Mouse (Mus musculus) MEL (cell line): ENCODE results near the gene Btn2a2. TPM values are rescaled to one million over a fixed set of nuclear protein-coding genes. Genes with fewer than 3 reads are reported as not detected.

Experiments
- DNase-seq: peaks from one replicate; pipeline ENCODE4 v3.0.0; 2011; ENCODE audit warnings: low read depth, low spot score
- H3K27ac ChIP-seq: 2 replicates; pipeline ENCODE4 v1.5.1; 2012; ENCODE audit warnings: low read depth, mild to moderate bottlenecking, control low read depth, low read length, moderate library complexity; ENCODE audit not compliant: control insufficient read depth
- H3K27me3 ChIP-seq, 2 experiments: fragments of 150-350 bp in 1 of 2; sonication (generic) in 1 of 2; 2 replicates each; pipeline ENCODE4 v1.6.1; 2012; ENCODE audit warnings: low read length in 2 of 2, mild to moderate bottlenecking in 2 of 2, improper control_type of control experiment in 1 of 2, moderate library complexity in 1 of 2; ENCODE audit not compliant: insufficient read depth in 2 of 2, control insufficient read depth in 1 of 2
- H3K36me3 ChIP-seq, 2 experiments: 2 replicates each; pipeline ENCODE4 v1.6.1; 2012 to 2014; ENCODE audit warnings: low read length in 2 of 2, improper control_type of control experiment in 1 of 2, inconsistent platforms in 1 of 2, mild to moderate bottlenecking in 1 of 2; ENCODE audit not compliant: insufficient read depth in 2 of 2, control insufficient read depth in 1 of 2
- H3K4me1 ChIP-seq, 2 experiments: fragments of 150-350 bp in 1 of 2; sonication (generic) in 1 of 2; 2 replicates each; pipeline ENCODE4 v1.6.1; 2012; ENCODE audit warnings: low read length in 2 of 2, improper control_type of control experiment in 1 of 2, mild to moderate bottlenecking in 1 of 2; ENCODE audit not compliant: insufficient read depth in 2 of 2, control insufficient read depth in 1 of 2
- H3K4me3 ChIP-seq, 2 experiments: fragments of 150-350 bp in 1 of 2; sonication (generic) in 1 of 2; 2 replicates each; pipeline ENCODE4 v1.5.1; 2012; ENCODE audit warnings: low read depth in 2 of 2, low read length in 2 of 2, mild to moderate bottlenecking in 2 of 2, moderate library complexity in 2 of 2, control low read depth in 1 of 2, improper control_type of control experiment in 1 of 2; ENCODE audit not compliant: control insufficient read depth in 1 of 2, insufficient read depth in 1 of 2
- H3K79me2 ChIP-seq: 2 replicates; pipeline ENCODE4 v1.6.1; 2012; ENCODE audit warnings: mild to moderate bottlenecking, low read length, moderate library complexity; ENCODE audit not compliant: control insufficient read depth, poor library complexity, insufficient read depth
- H3K9ac ChIP-seq: 2 replicates; pipeline ENCODE4 v1.6.1; 2012; ENCODE audit warnings: low read depth, mild to moderate bottlenecking, control low read depth, low read length, moderate library complexity; ENCODE audit not compliant: control insufficient read depth, poor library complexity, severe bottlenecking
- H3K9me3 ChIP-seq: fragments of 150-350 bp; sonication (generic); replicated peaks from 2 replicates; pipeline ENCODE4 v1.6.1; 2012; ENCODE audit warnings: mild to moderate bottlenecking, low read length, improper control_type of control experiment, moderate library complexity; ENCODE audit not compliant: insufficient read depth
- CHD1 ChIP-seq: IDR thresholded peaks from 2 replicates; pipeline ENCODE4 v1.6.1; 2012; ENCODE audit warnings: low read depth, mild to moderate bottlenecking, inconsistent platforms, low read length, improper control_type of control experiment
- GABPA ChIP-seq: IDR thresholded peaks from 2 replicates; pipeline ENCODE4 v1.6.1; 2012; ENCODE audit warnings: low read depth, mild to moderate bottlenecking, inconsistent platforms, low read length, improper control_type of control experiment, moderate library complexity
- GATA1 ChIP-seq: IDR thresholded peaks from 2 replicates; pipeline ENCODE4 v1.6.1; 2011; ENCODE audit warnings: low read depth, low read length, improper control_type of control experiment
- HCFC1 ChIP-seq: IDR thresholded peaks from 2 replicates; pipeline ENCODE4 v1.6.1; 2012; ENCODE audit warnings: low read depth, mild to moderate bottlenecking, inconsistent platforms, low read length, improper control_type of control experiment, moderate library complexity
- JUND ChIP-seq: IDR thresholded peaks from 2 replicates; pipeline ENCODE4 v1.6.1; 2011; ENCODE audit warnings: low read depth, mild to moderate bottlenecking, improper control_type of control experiment, low read length
- MAFK ChIP-seq: IDR thresholded peaks from 2 replicates; pipeline ENCODE4 v1.6.1; 2011; ENCODE audit warnings: low read depth, mild to moderate bottlenecking, low read length, improper control_type of control experiment, borderline replicate concordance
- MAX ChIP-seq: IDR thresholded peaks from 2 replicates; pipeline ENCODE4 v1.6.1; 2011; ENCODE audit warnings: low read length, improper control_type of control experiment
- MAZ ChIP-seq: IDR thresholded peaks from 2 replicates; pipeline ENCODE4 v1.6.1; 2012; ENCODE audit warnings: low read depth, mild to moderate bottlenecking, inconsistent platforms, low read length, improper control_type of control experiment
- MEF2A ChIP-seq: IDR thresholded peaks from 2 replicates; pipeline ENCODE4 v1.6.1; 2014; ENCODE audit warnings: low read depth, mild to moderate bottlenecking, inconsistent platforms, low read length, improper control_type of control experiment; ENCODE audit not compliant: poor library complexity, insufficient replicate concordance, severe bottlenecking; ENCODE audit errors: extremely low read depth
- MYC ChIP-seq: IDR thresholded peaks from 2 replicates; pipeline ENCODE4 v1.6.1; 2011; ENCODE audit warnings: low read depth, mild to moderate bottlenecking, low read length, improper control_type of control experiment, moderate library complexity
- NRF1 ChIP-seq: IDR thresholded peaks from 2 replicates; pipeline ENCODE4 v1.6.1; 2014; ENCODE audit warnings: low read depth, mild to moderate bottlenecking, inconsistent platforms, low read length, improper control_type of control experiment, moderate library complexity; ENCODE audit not compliant: poor library complexity, insufficient read depth, severe bottlenecking
- RCOR1 ChIP-seq: IDR thresholded peaks from 2 replicates; pipeline ENCODE4 v1.6.1; 2012; ENCODE audit warnings: low read depth, mild to moderate bottlenecking, inconsistent platforms, low read length, improper control_type of control experiment
- TAL1 ChIP-seq: IDR thresholded peaks from 2 replicates; pipeline ENCODE4 v1.6.1; 2012; ENCODE audit warnings: mild to moderate bottlenecking, inconsistent platforms, low read length, moderate library complexity, mixed read lengths
- TBP ChIP-seq: IDR thresholded peaks from 2 replicates; pipeline ENCODE4 v1.8.0; 2011; ENCODE audit warnings: low read depth, low read length, improper control_type of control experiment
- UBTF ChIP-seq: IDR thresholded peaks from 2 replicates; pipeline ENCODE4 v1.6.1; 2012; ENCODE audit warnings: low read depth, mild to moderate bottlenecking, inconsistent platforms, low read length, improper control_type of control experiment, moderate library complexity, borderline replicate concordance; ENCODE audit not compliant: insufficient read depth
- USF1 ChIP-seq: IDR thresholded peaks from 2 replicates; pipeline ENCODE4 v1.6.1; 2014; ENCODE audit warnings: low read depth, mild to moderate bottlenecking, inconsistent platforms, low read length, improper control_type of control experiment, moderate library complexity
- ZNF384 ChIP-seq: IDR thresholded peaks from 2 replicates; pipeline ENCODE4 v1.6.1; 2012; ENCODE audit warnings: low read depth, mild to moderate bottlenecking, inconsistent platforms, low read length, improper control_type of control experiment
- polyA plus RNA-seq, 2 experiments: library from polyadenylated mRNA; stranded (reverse) in 1 of 2; unstranded in 1 of 2; fragments of >175 nt in 1 of 2; fragments of >200 nt in 1 of 2; gene quantifications; 2 replicates each; pipeline versions ENCODE4 v1.2.1 to v1.2.4; 2012; ENCODE audit warnings: low replicate concordance in 2 of 2, low read depth in 1 of 2; ENCODE audit not compliant: insufficient read length in 2 of 2, insufficient read depth in 1 of 2, missing spikeins in 1 of 2
- total RNA-seq: library from RNA; depleted of rRNA; stranded (reverse); fragments of 300-350 nt; gene quantifications from 2 replicates; pipeline ENCODE4 v1.2.3, GENCODE M21; 2012

Btn2a2 gene
- total and polyA plus RNA-seq, 3 experiments: not detected

DNA sequence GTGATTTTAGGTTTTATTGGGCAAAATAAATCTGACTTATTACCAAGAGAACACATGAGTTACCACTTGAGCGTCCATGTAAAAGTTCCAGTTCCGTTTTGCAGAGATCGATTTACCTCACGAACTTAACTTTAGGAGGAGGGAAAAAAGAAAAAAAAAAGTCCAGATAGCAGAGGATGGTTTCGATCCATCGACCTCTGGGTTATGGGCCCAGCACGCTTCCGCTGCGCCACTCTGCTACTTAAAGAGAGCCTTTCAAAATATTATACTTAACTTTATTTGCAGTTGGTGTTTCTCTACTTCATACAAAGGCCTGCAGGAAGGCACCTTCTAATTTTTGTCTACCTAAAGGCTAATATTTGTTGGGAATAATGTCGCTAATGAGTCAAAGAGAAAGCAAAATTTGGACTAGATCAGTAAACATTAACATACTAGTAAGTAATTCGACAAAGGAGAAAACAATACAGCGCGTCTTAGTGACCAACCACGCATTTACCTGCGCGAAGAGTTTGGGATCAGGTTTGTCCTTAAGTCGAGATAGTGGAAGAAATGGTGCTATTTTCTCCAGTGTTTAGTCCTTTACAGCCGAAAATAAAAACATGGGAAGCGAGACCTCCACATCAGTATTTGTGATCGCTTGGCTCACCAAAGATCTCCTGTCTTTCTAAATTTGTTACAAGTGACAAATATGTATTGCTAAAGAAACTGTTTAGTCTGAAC, 41.7 kb upstream of the Btn2a2 start:
- no peaks in the 10 kb centered on the region for H3K27me3 ChIP-seq
- peak overlapping the region; percentile 100 for H3K27ac ChIP-seq
- no peaks in the 10 kb centered on the region for H3K9me3 ChIP-seq
- H3K9ac ChIP-seq: peak overlapping the region; percentile 94
- peaks cover 4% of the 10 kb centered on the region; the same call in 1 of the 2 replicates for H3K79me2 ChIP-seq
- peak; percentile 81 for DNase-seq
- peaks cover 0 to 23% of the 10 kb centered on the region in 2 experiments; a peak in 2 of 4 replicates for H3K36me3 ChIP-seq
- peak overlapping the region; percentile 50 to 81 for H3K4me3 ChIP-seq
- H3K4me1 ChIP-seq: peaks cover 0 to 6% of the 10 kb centered on the region in 2 experiments; a peak in 2 of 4 replicates
- TF ChIP-seq TBP (peak; percentile 100), HCFC1 (no peak)
- TF ChIP-seq, all 39 proteins: peak for 1

GRCm38 (mm10) chr13:23529480-23530165, 41.0 kb upstream of the Btn2a2 start:
- Histone ChIP-seq H3K4me3 (peak overlapping the region; percentile 48 to 50), H3K79me2 (peaks cover 3% of the 10 kb centered on the region; the same call in 1 of the 2 replicates)
- TF ChIP-seq CHD1: no peak
- no peak for TF ChIP-seq MEF2A
- no peak for TF ChIP-seq MAFK
- TF ChIP-seq TAL1: no peak
- TF ChIP-seq, all 39 proteins: peak for 0
- Histone ChIP-seq H3K9me3 (no peaks in the 10 kb centered on the region), H3K27me3 (no peaks in the 10 kb centered on the region), H3K27ac (no peak overlapping the region; the same call in 1 of the 2 replicates), H3K36me3 (peaks cover 0 to 23% of the 10 kb centered on the region in 2 experiments; a peak in 2 of 4 replicates), H3K9ac (peak overlapping the region; percentile 66), H3K4me1 (peaks cover 3 to 6% of the 10 kb centered on the region in 2 experiments; a peak in 3 of 4 replicates)
- peak; percentile 37 for DNase-seq

- Histone ChIP-seq H3K79me2 (no peaks in the 10 kb centered on the region; the same call in 1 of the 2 replicates), H3K9ac (no peak overlapping the region), H3K27ac (no peak overlapping the region)
Observed at GRCm38 (mm10) chr13:23529005-23529404, 40.3 kb upstream of the Btn2a2 start.

More at GRCm38 (mm10) chr13:23529005-23529404, 40.3 kb upstream of the Btn2a2 start:
- no peak overlapping the region for H3K4me3 ChIP-seq
- no peaks in the 10 kb centered on the region for H3K27me3 ChIP-seq
- no peak for DNase-seq
- H3K9me3 ChIP-seq: no peaks in the 10 kb centered on the region
- H3K4me1 ChIP-seq: peaks cover 6% of the 10 kb centered on the region in 2 experiments
- peaks cover 0 to 26% of the 10 kb centered on the region in 2 experiments; a peak in 2 of 4 replicates for H3K36me3 ChIP-seq
- TF ChIP-seq MYC (no peak), MAFK (no peak), GATA1 (no peak), JUND (no peak), HCFC1 (no peak), MAX (no peak), CHD1 (no peak), RCOR1 (no peak), UBTF (no peak), MAZ (no peak), GABPA (no peak), USF1 (no peak), NRF1 (no peak), ZNF384 (no peak)
- TF ChIP-seq, all 39 proteins: peak for 0
